Mouse (Mus musculus) testis, postnatal 10 days (tissue): ENCODE data around the gene 1700067P10Rik.
A peak's percentile ranks its signal among the peaks of the same experiment; 100 is the strongest.

Source experiments
- DNase-seq: peaks from one replicate; pipeline ENCODE4 v3.0.0; 2021; ENCODE audit warnings: low spot score

1700067P10Rik gene

GRCm38 (mm10) chr17:48089019-48089418 is at the start of gene 1700067P10Rik:
TSS of gene 1700067P10Rik (plus strand) at chr17:48089319.
- DNase-seq, result no peak

GRCm38 (mm10) chr17:48041351-48042287 is 47.5 kb upstream of the 1700067P10Rik start:
- DNase-seq, result peak; percentile 69

DNA sequence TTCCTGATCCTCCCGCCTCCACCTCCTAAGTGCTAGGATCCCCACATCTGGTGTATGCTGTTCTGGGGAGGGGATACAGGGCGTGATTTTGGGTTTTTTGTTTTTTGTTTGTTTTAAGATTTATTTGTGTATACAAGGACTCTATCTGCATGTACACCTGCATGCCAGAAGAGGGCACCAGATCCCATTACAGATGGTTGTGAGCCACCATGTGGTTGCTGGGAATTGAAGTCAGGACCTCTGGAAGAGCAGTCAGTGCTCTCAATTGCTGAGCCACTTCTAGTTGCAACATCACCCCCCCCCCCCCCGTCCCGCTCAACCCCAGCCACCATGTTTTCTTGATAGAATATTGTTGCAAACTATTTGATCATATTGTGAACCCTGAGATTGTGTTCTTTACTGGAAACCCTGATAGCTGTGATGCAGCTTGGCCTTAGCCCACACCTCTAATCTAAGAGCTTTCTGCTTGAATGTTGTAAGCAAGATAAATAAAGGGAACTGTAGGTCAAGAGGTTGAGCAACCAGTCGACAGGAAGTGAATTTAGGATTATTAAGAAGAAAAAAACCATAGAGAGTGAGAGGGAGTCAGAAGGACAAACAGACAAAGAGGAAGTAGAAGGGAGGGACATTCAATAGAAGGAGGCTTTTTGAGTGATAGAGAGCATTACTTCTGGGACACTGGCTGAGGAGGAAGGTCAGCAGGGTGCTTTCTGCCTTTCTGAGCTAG is 45.8 kb upstream of the 1700067P10Rik start:
- DNase-seq, result no peak

DNA sequence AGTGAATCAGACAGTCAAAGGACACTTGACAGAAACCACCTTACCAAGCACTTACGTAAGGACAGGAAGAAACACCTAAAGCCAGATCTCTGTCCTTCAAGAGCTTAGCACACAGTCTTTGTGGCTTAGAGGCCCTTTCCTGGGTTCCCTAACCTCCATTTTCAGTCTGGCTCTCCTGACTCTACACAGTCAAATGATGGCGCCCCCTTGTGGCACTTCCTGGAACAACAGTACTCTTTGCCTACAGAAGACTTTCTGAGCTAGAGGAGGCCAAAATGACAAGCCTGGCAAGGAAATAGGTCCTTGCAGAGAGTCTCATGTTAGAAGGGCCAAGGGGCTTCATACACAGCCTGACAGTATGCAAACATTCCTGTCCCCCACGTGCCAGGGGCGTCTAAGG is 43.5 kb upstream of the 1700067P10Rik start:
- DNase-seq, result peak; percentile 95

DNA sequence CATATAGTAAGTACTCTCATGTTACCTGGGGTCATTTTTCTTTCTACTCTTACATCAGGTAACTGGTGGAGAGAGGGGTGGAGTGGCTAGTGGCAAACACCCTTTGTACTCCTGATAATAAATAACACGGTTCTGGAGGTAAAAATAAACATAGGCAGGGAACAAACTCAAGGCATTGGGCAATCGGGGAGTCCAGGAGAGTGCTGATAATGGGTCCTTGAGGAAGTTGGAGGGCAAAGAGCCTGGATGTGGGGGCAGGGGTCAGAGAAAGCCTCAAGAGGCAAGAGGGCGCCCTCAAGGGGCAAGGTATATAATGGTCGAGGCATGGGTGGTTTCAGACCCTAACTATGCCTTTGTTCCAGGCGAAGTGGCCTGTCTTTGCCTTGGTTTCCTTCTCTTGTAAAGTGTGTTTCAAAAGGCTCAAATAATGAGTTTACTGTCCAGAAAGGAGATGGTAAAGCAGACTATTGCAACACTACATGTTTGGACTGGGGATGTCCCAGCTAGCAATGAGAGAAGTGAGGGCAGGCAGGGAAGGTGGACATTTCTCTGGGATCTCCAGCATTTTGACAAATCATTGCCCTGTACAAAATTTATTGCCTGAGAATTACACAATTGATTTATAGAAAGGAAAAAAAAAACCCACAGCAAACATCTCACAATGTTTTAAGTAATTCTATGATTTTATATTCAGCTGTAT is 37.3 kb upstream of the 1700067P10Rik start:
- no peak for DNase-seq

DNA sequence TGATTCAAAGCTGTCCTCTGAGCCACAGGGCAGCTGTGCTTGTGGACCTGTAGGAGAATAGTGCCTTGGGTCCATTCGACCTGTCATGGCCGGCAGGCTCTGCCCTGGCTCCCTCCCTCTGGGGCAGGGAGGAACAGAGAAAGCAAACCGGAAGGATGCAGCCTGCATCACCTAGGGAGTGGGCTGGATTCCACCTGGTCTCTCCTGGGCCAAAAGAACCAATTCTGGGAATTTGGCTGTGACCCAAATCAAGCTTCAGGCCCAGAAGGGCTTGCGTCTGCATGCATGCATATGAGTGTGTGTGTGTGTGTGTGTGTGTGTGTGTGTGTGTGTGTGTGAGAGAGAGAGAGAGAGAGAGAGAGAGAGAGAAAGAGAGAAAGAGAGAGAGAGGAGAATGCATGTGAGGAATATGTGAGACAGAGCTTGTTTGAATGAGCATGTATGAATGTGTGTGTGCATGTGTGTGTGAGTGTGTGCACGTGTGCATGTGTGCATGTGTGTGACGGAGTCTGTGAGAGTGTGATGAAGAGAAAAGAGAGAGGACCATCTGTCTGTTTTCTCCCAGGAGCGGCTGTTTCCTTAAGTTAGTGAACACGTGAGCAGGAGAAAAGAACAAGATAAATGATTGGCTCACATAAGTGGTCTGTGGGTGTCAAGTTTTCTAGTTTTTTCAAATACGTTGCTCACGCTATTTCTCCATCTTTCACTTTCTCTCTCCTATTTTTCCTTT is 36.6 kb upstream of the 1700067P10Rik start:
- no peak for DNase-seq

DNA sequence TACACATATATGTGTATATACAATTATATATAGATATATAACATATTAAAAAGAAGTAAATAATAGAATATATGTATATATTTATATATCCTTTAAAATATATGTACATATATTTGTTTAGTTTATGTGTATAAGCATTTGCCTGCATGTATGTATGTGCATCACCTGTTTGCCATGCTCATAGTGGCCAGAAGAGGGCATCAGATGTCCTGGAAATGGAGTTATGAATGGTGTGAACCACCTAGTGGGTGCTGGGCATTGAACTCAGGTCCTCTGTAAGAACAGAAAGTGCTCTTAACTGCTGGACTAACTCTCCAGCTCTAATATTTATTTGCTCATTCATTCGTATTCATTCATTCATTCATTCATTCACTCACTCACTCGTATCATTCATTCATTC is 35.5 kb upstream of the 1700067P10Rik start:
- DNase-seq, result no peak

DNA sequence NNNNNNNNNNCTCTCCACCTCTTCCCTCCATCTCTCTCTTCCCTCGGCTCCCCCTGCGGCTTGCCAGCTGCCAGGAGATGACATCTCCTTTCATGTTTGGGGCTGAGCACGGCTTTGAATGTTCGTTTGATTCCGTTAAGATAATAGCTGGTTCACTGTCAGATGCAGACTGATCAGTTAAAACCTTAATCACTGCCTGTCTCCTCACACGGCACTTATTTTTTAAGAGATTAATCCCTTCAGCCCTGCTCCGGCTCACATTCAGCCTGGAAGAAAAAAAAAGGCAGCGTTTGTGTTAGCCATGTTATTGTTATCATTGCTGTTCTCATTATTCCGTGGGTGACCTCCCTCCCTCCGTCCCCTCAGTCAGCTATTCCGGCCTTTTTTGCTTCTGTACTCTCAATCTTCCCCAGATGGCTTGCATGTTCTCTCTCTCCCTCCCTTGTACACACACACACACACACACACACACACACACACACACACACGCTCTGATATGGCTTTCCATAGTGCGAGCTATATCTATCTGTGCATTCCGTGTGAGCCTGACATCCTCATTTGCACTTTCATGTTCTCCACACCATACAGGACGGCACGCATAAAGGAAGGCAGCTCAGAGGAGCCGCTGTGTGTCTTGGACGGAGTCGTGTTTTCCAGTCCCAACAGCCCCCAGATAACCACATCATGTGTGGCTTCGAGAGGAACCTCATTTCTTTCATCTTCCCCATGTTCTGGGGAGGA is 33.9 kb upstream of the 1700067P10Rik start:
- no peak for DNase-seq

- DNase-seq, result no peak
Measured at GRCm38 (mm10) chr17:48057382-48057781, 31.7 kb upstream of the 1700067P10Rik start.

- no peak for DNase-seq
Measured at GRCm38 (mm10) chr17:48064196-48064843, 24.8 kb upstream of the 1700067P10Rik start.

DNA sequence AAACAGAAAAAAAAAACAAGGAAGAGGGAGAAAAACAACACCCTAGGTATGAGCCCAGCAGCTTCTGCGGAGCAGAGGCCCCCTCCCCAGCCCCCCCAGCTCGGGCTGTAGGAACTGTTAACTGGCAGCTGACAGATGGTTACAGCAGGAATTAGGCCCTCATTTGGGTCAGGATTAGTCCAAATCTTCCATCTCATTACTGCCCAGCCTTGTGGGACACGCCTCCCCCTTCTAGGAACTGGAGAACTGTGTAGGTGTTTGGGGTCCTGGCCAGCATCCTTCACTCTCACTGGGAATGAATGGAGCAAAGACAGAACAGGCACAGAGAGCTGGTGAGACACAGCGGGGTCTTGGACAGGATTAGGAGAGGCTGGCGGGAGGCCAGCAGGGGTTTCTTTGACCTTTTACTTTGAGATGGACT is 24.0 kb upstream of the 1700067P10Rik start:
- no peak for DNase-seq

DNA sequence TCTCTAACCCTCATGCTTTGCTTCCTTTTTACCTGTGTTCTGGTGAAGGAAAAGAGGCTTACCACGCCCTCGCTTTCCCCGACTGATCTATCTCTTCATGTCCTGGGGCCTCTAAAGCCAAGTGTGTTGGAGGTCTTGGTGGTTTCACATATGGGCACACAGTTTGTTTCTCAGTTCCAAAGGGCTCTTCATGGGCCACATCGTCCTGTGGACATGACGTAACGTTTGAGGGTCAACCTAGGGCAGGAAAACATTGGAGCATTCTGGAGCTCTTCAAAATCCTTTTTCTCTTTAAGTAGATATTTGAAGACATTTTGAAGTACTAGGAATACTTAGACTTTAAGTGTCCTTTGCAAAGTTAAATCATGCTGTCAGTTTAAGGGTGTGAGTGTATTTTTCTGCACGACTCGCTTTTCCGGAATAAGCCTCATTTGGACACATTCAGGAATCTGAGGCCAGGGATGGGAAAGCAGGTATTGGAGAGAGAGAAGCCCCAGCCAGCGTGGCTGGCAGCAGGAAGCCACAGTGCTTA is 22.0 kb upstream of the 1700067P10Rik start:
- DNase-seq, result no peak

DNA sequence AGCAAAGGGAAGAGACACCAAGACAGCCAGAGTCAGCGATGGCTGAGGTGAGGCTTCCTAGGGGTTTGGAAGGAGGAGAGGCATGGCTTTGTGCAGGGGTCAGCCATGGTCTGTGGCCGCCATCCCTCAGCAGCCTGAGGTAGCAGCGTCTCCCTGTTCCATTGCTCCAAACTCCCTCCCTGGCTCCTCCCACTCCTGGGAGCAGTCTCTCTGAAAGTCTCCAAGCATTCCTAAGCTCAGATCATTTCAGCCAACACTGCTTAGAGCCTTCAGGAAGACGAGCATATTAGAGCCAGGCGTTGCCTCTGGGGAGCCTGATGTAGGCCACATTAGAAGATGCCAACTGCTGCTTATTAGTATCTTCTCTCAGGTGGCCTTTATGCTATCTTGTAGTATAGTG is 21.4 kb upstream of the 1700067P10Rik start:
- no peak for DNase-seq

- no peak for DNase-seq
Measured at GRCm38 (mm10) chr17:48080626-48081025, 8.5 kb upstream of the 1700067P10Rik start.

DNA sequence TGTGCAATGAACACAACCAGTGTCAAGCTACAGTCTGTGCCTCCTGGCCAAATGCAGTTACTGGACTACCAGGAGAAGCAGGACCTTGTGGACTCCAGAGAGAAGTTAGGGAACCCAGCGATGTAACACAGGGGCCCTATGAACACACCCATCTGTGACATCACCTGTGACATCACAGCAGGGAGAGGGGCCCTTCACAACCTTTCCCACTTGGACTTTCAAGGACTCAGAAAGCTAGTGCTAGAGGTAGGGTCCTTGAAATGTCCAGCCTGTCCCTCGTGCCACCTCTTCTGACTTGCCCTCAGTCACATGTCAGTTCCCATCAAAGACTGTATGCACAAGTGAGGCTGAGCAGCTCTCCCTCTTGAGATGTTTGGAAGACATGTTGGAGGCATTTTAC is 327 bp downstream of the 1700067P10Rik start:
- DNase-seq, result no peak

DNA sequence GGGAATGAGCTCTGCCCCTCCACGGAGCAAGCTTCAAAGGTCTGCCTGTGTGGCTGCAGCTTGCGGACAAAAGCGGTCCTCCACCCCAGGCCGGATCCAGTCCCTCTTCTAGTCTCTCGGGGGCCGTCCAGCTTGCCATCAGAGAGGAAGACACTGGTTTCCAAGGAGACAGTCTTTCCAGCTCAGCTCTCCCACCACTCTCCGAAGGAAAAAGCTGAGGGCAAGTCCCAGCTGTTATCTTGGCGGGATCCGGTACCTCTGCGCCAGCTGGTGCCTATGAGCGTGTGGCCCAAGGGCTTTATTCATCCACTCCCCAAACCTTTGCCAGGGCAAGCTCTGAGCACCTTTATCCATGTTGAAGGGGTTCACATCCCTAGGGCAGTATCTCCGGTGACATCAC is 1.2 kb downstream of the 1700067P10Rik start:
- no peak for DNase-seq

GRCm38 (mm10) chr17:48093286-48093817 is 4.2 kb downstream of the 1700067P10Rik start:
- DNase-seq, result no peak

GRCm38 (mm10) chr17:48094820-48095680 is 5.9 kb downstream of the 1700067P10Rik start:
- DNase-seq, result no peak

- no peak for DNase-seq
Measured at GRCm38 (mm10) chr17:48095718-48096121, 6.6 kb downstream of the 1700067P10Rik start.
